Mouse (Mus musculus): Measurements from ENCODE around the gene Dupd1.

The Dupd1 gene

GRCm38 (mm10) chr14:21714486-21714885 is at the start of gene Dupd1:
Gene Dupd1, minus strand, starts transcription at chr14:21714576.
- no peak for DNase-seq (ENCODE audit: low read depth, low spot score)

- DNase-seq (ENCODE audit: low read depth, low spot score), result no peak
These were observed 49.4 kb upstream of the Dupd1 start for GRCm38 (mm10) chr14:21763736-21764135.

- DNase-seq (ENCODE audit: low read depth, low spot score), result no peak
These were observed 47.2 kb upstream of the Dupd1 start for GRCm38 (mm10) chr14:21761560-21761959.

GRCm38 (mm10) chr14:21753367-21753766 is 39.0 kb upstream of the Dupd1 start:
- no peak for DNase-seq (ENCODE audit: low read depth, low spot score)

GRCm38 (mm10) chr14:21752411-21752810 is 38.0 kb upstream of the Dupd1 start:
- DNase-seq (ENCODE audit: low read depth, low spot score), result no peak

GRCm38 (mm10) chr14:21750881-21751542 is 36.6 kb upstream of the Dupd1 start, which contains the start of gene Dusp13:
Gene Dusp13, minus strand, starts transcription at chr14:21751181.
- DNase-seq (ENCODE audit: low read depth, low spot score), result peak; percentile 90

GRCm38 (mm10) chr14:21750008-21750880 is 35.9 kb upstream of the Dupd1 start, which contains the start of gene Samd8:
Gene Samd8, plus strand, starts transcription at chr14:21750531.
- peak; percentile 96 for DNase-seq (ENCODE audit: low read depth, low spot score)

- DNase-seq (ENCODE audit: low read depth, low spot score), result peak; percentile 56
These were observed 33.9 kb upstream of the Dupd1 start for GRCm38 (mm10) chr14:21748142-21748870.

GRCm38 (mm10) chr14:21747436-21748141 is 33.2 kb upstream of the Dupd1 start:
- DNase-seq (ENCODE audit: low read depth, low spot score), result no peak

- no peak for DNase-seq (ENCODE audit: low read depth, low spot score)
These were observed 32.5 kb upstream of the Dupd1 start for GRCm38 (mm10) chr14:21746846-21747245.

GRCm38 (mm10) chr14:21746251-21746650 is 31.9 kb upstream of the Dupd1 start:
- no peak for DNase-seq (ENCODE audit: low read depth, low spot score)

- DNase-seq (ENCODE audit: low read depth, low spot score), result no peak
These were observed 30.8 kb upstream of the Dupd1 start for GRCm38 (mm10) chr14:21745149-21745548.

- DNase-seq (ENCODE audit: low read depth, low spot score), result no peak
These were observed 29.8 kb upstream of the Dupd1 start for GRCm38 (mm10) chr14:21744169-21744568.

- DNase-seq (ENCODE audit: low read depth, low spot score), result no peak
These were observed 28.1 kb upstream of the Dupd1 start for GRCm38 (mm10) chr14:21742441-21742840.

- DNase-seq (ENCODE audit: low read depth, low spot score), result peak; percentile 84
These were observed 27.4 kb upstream of the Dupd1 start for GRCm38 (mm10) chr14:21741786-21742185.

GRCm38 (mm10) chr14:21741314-21741713 is 26.9 kb upstream of the Dupd1 start:
- no peak for DNase-seq (ENCODE audit: low read depth, low spot score)

- DNase-seq (ENCODE audit: low read depth, low spot score), result no peak
These were observed 26.0 kb upstream of the Dupd1 start for GRCm38 (mm10) chr14:21740345-21740744.

GRCm38 (mm10) chr14:21733131-21733905 is 18.9 kb upstream of the Dupd1 start:
- DNase-seq (ENCODE audit: low read depth, low spot score), result peak; percentile 79

GRCm38 (mm10) chr14:21729936-21730335 is 15.6 kb upstream of the Dupd1 start:
- peak; percentile 35 for DNase-seq (ENCODE audit: low read depth, low spot score)

GRCm38 (mm10) chr14:21729031-21729732 is 14.8 kb upstream of the Dupd1 start:
- peak; percentile 85 for DNase-seq (ENCODE audit: low read depth, low spot score)
